Mouse (Mus musculus) left cerebral cortex, adult 18-20 months (tissue): Measurements from ENCODE around the gene Tbx3. TPM values are rescaled to one million over a fixed set of nuclear protein-coding genes. Genes with fewer than 3 reads are reported as not detected.

ENCODE experiments used
- DNase-seq, 2 experiments: peaks; one replicate each; pipeline ENCODE4 v3.0.0; 2021 to 2022; ENCODE audit warnings: low spot score in 2 of 2, mixed read lengths in 1 of 2
- total RNA-seq, 2 experiments: library from RNA; stranded (reverse); gene quantifications; 2 replicates each; pipeline ENCODE4 v1.2.3; 2021

Gene Tbx3
- total RNA-seq, 2 experiments from 2014 or later, result 4.5 to 5.5 TPM

DNA sequence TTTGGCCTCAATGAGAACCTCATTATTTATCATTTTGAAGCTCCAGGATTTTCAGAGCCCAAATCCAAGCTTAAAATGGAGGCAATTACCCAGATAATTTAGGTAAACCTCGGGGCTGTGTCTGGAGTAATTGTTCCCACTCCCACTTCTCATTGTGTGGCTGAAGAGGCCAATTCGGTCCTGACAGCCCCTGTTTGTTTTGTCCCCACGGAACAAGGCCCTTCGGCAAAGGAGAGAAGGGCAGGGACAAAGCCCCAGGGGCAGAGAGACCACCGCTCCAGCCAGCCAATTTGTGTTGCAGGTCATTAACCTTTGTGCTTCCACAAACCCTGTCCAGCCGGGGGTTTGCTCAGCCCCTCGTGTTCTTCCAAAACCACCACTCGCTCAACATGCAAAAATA, 24.4 kb downstream of the Tbx3 start:
- DNase-seq, result no peak

DNA sequence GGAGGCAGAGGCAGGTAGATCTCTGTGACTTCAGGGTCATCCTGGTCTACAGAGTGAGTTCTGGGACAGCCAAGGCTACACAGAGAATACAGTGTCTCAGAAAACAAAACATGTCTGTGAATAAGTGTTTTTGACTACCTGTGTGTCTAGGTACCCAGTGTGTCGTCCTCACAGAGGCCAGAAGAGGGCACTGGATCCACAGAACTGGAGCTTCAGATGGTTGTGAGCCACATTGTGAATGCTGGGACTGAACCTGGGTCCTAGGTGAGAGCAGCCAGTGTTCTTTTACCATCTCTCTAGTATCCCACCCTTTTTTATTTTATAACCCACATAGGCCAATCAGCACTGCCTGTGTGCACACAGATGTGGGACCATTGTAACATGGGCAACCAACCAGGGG, 32.6 kb downstream of the Tbx3 start:
- DNase-seq, result no peak

DNA sequence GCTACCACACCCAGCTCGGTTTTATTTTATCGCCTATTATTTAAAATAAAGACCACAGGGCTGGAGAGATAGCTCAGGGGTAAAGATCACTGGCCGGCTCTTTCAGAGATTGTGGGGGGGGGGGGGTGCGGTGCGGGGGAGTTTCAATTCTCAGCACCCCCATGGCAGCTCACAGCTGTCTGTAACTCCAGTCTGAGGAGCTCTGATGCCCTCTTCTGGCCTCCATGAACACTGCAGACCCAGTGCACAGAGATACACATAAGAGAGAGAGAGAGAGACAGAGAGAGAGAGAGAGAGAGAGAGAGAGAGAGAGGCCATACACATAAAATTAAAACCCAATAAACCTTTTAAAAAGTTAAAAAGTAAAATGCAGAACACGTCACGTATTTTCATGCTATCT, 34.4 kb downstream of the Tbx3 start:
- no peak for DNase-seq

DNA sequence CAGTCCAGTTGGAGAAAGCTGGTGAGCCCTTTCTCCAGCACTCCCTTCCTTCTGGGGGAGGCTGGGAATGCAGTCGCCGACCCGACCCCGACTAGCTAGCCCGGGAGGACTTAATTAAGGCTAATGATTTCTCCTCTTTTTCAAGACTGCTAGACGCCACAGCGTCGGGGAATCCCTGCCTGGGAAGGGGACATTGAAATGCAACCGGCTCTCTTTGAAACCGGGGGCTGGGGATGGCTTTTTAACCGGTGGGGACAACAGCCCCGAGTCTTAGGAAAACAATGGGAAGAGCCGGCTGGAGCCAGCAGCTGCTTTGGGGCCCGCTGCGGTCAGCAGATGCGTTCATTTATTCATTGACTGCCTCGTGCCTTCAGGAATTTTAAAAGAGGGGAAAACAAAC, 36.0 kb downstream of the Tbx3 start:
- DNase-seq, result no peak

DNA sequence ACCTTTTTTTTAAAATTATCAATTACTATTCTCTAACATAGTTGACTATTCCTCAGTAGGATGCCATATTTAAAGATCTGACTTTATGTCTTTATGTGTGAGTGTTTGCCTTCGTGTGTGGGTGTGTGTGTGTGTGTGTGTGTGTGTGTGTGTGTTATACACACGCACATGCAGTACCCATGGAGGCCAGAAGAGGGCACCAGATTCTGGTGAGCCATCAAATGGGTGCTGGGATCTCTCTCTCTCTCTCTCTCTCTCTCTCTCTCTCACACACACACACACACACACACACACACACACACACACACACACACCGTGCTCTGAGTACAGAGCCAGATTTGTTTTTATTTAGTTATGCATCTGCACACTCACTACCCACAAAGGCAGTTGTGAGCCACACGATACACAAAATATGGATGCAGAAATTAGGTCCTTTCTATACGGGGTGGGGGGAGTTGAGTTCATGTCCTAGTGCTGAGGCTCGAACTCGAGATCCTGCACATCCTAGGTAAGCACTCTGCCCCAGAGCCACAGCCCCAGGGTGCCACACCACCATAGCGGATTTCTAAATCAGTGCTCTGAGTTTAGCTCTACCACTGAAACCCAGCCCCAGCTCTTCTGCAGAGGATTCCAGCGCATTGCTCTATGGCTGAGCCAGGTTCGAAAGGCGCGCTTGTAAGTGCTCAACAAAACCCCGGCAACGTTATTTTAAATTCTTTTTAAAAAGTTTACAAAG, 38.5 kb downstream of the Tbx3 start:
- DNase-seq, result no peak

DNA sequence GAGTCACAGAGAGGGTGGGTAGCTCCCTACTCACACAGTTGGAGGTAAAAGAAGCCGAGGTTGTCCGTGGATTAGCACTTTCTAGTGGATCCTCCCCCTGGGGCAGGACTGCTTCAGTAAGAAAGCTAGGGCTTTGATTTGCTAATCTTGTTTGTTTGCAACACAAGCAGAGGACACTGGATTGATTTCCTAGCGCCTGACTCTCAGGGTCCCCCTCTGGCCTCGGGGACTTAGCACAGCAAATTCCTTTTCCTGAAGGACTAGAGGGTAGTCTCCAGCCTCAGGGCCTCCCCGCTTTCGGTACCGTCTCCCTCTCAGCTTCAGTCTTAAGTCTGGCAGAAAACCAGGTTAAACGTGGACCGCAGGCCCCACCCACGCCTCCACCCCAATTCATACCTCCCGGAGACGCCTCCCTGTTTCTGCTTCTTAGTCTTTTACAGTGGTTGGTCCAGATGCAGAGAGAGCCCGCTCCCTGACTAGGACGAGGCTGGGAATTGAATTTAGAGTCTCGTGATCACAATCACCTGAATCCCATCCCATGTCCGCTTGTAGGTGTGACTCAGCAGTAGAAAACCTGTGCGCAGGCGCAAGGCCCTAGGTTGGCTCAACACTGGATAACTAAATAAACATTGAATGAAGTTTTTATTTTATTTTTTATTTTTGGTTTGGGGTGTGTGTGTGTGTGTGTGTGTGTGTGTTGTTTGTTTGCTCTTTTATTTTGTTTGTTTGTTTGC, 39.5 kb downstream of the Tbx3 start:
- DNase-seq, result no peak

DNA sequence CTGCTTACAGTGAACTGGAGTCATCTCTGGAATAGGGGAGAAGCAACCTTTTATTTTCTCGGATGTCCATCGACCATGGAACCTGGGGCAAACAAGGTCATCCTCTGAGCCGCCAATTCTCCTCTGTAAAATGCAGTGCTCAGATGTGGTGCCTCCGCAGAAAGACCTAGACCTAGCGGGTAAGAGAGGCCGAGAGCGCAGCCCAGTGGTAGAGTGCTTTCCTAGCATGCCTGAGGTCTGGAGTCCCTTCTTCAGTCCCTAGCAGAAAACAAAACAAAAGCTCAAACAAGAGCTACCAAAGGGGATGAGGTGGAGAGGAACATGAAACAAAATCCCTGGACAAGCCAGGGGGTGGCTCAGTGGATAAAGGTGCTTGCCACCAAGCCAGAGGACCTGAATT, 40.3 kb downstream of the Tbx3 start:
- DNase-seq, result no peak

DNA sequence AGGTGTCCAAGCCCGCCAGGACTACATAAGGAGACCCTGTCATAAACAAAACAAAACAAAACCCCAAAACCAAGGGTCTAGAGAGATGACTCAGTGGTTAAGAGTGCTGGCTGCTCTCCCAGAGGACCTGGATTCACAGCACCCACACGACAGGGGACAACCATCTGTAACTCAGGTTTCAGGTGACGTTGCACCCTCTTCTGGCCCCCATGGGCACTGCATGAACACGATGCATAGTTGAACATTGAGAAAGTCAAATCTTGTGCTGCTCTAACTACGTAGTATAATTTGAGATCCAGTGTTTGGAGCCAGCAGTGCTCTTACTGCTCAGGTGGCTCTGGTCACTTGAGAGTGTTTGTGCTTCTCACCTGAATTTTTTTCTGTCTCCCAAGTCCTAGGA, 41.2 kb downstream of the Tbx3 start:
- no peak for DNase-seq

DNA sequence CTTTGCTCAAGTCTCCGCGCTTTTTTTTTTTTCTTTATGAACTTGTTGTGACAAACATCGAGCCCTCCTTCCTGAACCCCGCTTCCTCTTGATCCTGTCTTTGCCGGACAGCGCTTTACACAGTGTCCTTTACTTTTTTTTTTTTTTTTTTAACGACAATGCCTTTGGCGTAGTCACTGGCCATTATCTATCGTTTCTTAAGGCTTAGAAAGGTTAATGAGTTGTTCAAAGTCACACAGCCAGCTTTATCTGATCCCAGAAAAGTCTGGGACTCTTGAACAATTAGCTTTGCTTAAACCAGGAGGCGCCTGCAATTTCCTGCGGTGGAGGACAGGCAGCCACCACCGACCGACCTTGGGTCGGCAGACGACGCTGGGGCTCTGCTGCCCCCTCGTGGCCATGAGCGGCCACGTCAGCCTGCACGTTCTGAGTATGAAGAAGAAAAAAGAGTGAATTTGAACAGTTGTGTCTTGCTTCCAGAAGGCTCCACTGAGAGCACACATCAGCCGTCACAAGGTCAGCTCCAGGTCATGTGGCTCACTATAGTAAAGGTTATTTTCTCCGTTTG, 42.3 kb downstream of the Tbx3 start:
- peak; percentile 68 to 83 for DNase-seq

DNA sequence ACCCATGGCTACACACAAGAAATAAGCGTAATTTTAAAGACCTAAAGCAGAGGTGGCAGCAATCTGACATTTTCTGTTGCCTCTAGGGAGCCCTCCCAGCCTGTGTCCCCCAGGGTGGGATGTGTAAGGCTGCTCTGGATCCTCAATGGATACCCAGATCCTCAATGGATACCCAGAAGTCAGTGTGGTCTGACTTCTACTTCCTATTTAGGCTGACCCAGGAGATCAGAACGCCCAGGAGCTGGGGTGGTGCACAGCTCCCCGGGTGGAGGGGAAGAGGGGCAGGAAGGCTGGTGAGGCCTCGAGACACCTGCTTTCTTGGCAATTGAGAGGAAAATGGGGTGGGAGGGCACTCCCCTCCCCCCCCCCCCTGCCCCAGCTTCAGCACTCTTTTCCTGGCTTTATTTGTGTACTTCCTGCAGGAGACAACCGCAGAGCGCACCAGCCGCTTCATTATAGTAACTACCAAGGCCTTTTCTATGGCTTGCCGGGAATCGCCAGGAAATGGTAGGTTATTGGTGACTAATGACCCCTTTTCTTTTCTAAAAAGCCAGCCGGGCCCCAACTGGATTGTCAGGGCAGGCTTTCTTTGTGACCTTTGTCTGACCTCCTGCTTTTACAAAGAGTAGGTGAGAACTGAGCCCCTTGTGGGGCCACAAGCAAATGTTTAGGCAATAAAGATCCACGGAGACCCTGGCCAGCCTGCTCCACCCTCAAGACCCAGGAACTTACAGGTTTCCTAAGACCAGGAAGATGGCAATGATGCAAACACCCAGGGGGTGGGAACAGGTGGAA, 50.2 kb downstream of the Tbx3 start:
- no peak for DNase-seq

DNA sequence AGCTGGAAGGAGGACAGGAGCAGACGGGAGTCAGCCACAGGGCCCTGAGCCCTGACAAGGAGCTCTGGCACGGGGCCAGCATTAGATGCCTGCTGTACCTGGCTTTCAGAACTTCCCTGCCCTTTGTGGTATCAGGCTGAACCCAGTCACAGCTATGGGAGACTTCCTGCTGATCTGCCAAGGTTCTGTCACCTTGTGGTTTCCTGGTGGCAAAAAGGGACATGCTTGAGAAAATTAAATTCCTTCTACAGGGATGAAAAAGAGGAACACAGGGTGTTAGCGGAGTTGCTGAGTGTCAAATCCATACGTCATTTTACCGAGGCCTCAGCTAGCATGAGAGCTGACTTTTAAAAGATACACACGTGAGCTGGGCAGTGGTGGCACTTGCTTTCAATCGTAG, 62.5 kb downstream of the Tbx3 start:
- no peak for DNase-seq

Other genes with a start within 250 kb of the Tbx3 start
- gene Tbx5, start 162.0 kb downstream of the Tbx3 start, total RNA-seq, result not detected